Mouse (Mus musculus) erythroblast, adult 5-6 weeks (primary cell): ENCODE data around the gene Dpyd. TPM values are rescaled to one million over a fixed set of nuclear protein-coding genes. Genes with fewer than 3 reads are reported as not detected.

ENCODE experiments used
- ATAC-seq: replicated peaks from 2 replicates; pipeline ENCODE4 v1.8.0; 2016; ENCODE audit warnings: moderate number of reproducible peaks, mild to moderate bottlenecking, moderate TSS enrichment, inconsistent platforms; ENCODE audit not compliant: poor library complexity, low FRiP score, severe bottlenecking
- total RNA-seq, 2 experiments: library from RNA; stranded (forward) in 1 of 2; stranded (reverse) in 1 of 2; fragments of 150-400 nt in 1 of 2; fragments of 200-764, 138-1000 nt in 1 of 2; gene quantifications; 2 replicates each; pipeline versions ENCODE4 v1.2.3 to v1.2.4; 2015 to 2017; ENCODE audit warnings: low replicate concordance in 2 of 2

Gene Dpyd
- total RNA-seq, 2 experiments from 2014 or later: 1.2 TPM; not detected in 1

DNA sequence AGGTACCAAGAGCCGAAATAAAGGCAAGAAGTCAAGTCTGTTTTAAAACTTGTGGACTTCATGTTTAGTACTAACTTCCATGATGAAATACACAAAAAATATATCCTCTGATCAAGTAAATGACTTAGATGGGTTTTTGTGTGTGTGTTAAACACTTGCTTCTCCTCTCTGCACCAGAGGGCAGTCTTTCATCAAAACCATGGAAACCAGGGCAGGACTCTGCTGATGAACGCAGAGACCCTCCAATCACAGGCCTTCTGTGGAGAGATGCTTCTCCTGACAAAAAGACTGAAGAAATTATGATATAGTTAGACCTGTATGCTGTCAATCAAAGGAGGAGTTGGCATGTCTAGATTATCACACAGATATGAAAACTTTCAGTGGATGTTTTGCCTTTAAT, 905.8 kb downstream of the Dpyd start:
- no peak for ATAC-seq
